Mouse (Mus musculus) neural tube, embryonic 15.5 days (tissue): ENCODE results near the gene Tbx3. TPM values are rescaled to one million over a fixed set of nuclear protein-coding genes. Genes with fewer than 3 reads are reported as not detected.

Experiments
- ATAC-seq: fragments of 200-750 bp; cut with Nextera tagmentation; 2 replicates; pipeline ENCODE4 v1.8.0; 2017; ENCODE audit warnings: mild to moderate bottlenecking, moderate TSS enrichment, moderate library complexity; ENCODE audit not compliant: low FRiP score
- H3K27ac ChIP-seq: fragments of 300-500 bp; sonication (generic); replicated peaks from 2 replicates; pipeline ENCODE4 v1.5.1; 2015; ENCODE audit warnings: mild to moderate bottlenecking, inconsistent platforms
- H3K27me3 ChIP-seq: fragments of 300-500 bp; sonication (generic); replicated peaks from 2 replicates; pipeline ENCODE4 v1.6.1; 2015; ENCODE audit warnings: inconsistent platforms
- H3K36me3 ChIP-seq: fragments of 300-500 bp; sonication (generic); 2 replicates; pipeline ENCODE4 v1.6.1; 2015; ENCODE audit warnings: inconsistent platforms
- H3K4me1 ChIP-seq: fragments of 300-500 bp; sonication (generic); 2 replicates; pipeline ENCODE4 v1.6.1; 2015; ENCODE audit warnings: inconsistent platforms
- H3K4me2 ChIP-seq: fragments of 300-500 bp; sonication (generic); 2 replicates; pipeline ENCODE4 v1.6.1; 2015; ENCODE audit warnings: inconsistent platforms, mild to moderate bottlenecking, moderate library complexity
- H3K4me3 ChIP-seq: fragments of 300-500 bp; sonication (generic); replicated peaks from 2 replicates; pipeline ENCODE4 v1.5.1; 2015; ENCODE audit warnings: mild to moderate bottlenecking, inconsistent platforms
- H3K9ac ChIP-seq: fragments of 300-500 bp; sonication (generic); replicated peaks from 2 replicates; pipeline ENCODE4 v1.6.1; 2015; ENCODE audit warnings: mild to moderate bottlenecking, inconsistent platforms
- H3K9me3 ChIP-seq: fragments of 300-500 bp; sonication (generic); replicated peaks from 2 replicates; pipeline ENCODE4 v1.6.1; 2016; ENCODE audit warnings: inconsistent platforms
- WGBS: fragments of 180-500 bp; shearing (Covaris S2); methylation state at CpG from one replicate; pipeline ENCODE4 v1.1.7; 2015; ENCODE audit warnings: mixed read lengths; 5-methylcytosine and 5-hydroxymethylcytosine counted together
- polyA plus RNA-seq: library from polyadenylated mRNA; unstranded; fragments of >200 nt; fragmentation: Nextera tagmentation; extraction: Ambion mirVana; gene quantifications from 2 replicates; pipeline ENCODE4 v1.2.1, GENCODE M21; 2015

Gene Tbx3
- polyA plus RNA-seq, 1 experiment from 2014 or later: 4.1 TPM

GRCm38 (mm10) chr5:119689501-119689900 is 19.0 kb downstream of the Tbx3 start:
- Histone ChIP-seq H3K4me1 (peaks cover 6% of the 10 kb centered on the region; the same call in 1 of the 2 replicates), H3K9me3 (no peaks in the 10 kb centered on the region), H3K9ac (no peak overlapping the region), H3K4me3 (no peak overlapping the region), H3K36me3 (no peaks in the 10 kb centered on the region), H3K27me3 (peaks cover 96% of the 10 kb centered on the region), H3K4me2 (no peak overlapping the region), H3K27ac (no peak overlapping the region)
- ATAC-seq: no peak
- WGBS: 39% methylated on average over 3 of the region's 3 CpGs

- WGBS: under 1% methylated on average over 13 of the region's 13 CpGs
- no peak overlapping the region for H3K27ac ChIP-seq
Observed at GRCm38 (mm10) chr5:119691075-119691474, 20.6 kb downstream of the Tbx3 start.

GRCm38 (mm10) chr5:119692425-119692824 is 22.0 kb downstream of the Tbx3 start:
- no peak for ATAC-seq
- Histone ChIP-seq H3K9me3 (no peaks in the 10 kb centered on the region), H3K4me2 (no peak overlapping the region), H3K36me3 (no peaks in the 10 kb centered on the region), H3K4me1 (no peaks in the 10 kb centered on the region), H3K27ac (no peak overlapping the region), H3K4me3 (no peak overlapping the region), H3K27me3 (peaks cover 94% of the 10 kb centered on the region), H3K9ac (no peak overlapping the region)
- WGBS: 34% methylated on average over 6 of the region's 6 CpGs

More at GRCm38 (mm10) chr5:119691075-119691474, 20.6 kb downstream of the Tbx3 start:
- Histone ChIP-seq H3K9ac (no peak overlapping the region), H3K4me3 (no peak overlapping the region), H3K27me3 (peaks cover 94% of the 10 kb centered on the region), H3K9me3 (no peaks in the 10 kb centered on the region), H3K36me3 (no peaks in the 10 kb centered on the region), H3K4me1 (peaks cover 2% of the 10 kb centered on the region; the same call in 1 of the 2 replicates), H3K4me2 (no peak overlapping the region)
- ATAC-seq: no peak

- H3K9ac ChIP-seq: no peak overlapping the region
- H3K27me3 ChIP-seq: peaks cover 86% of the 10 kb centered on the region
- no peak overlapping the region for H3K4me3 ChIP-seq
- no peaks in the 10 kb centered on the region for H3K4me1 ChIP-seq
- no peak for ATAC-seq
- H3K9me3 ChIP-seq: no peaks in the 10 kb centered on the region
- no peaks in the 10 kb centered on the region for H3K36me3 ChIP-seq
- no peak overlapping the region for H3K4me2 ChIP-seq
- H3K27ac ChIP-seq: no peak overlapping the region
- WGBS: 7% methylated on average over 8 of the region's 8 CpGs
Observed at GRCm38 (mm10) chr5:119694914-119695313, 24.4 kb downstream of the Tbx3 start.

GRCm38 (mm10) chr5:119703031-119703430 is 32.6 kb downstream of the Tbx3 start:
- no peak overlapping the region for H3K9ac ChIP-seq
- no peaks in the 10 kb centered on the region for H3K36me3 ChIP-seq
- no peak overlapping the region for H3K27ac ChIP-seq
- ATAC-seq: no peak
- no peak overlapping the region for H3K4me3 ChIP-seq
- WGBS: 76% methylated on average over 1 of the region's 1 CpGs
- H3K4me2 ChIP-seq: no peak overlapping the region
- H3K4me1 ChIP-seq: peaks cover 6% of the 10 kb centered on the region
- H3K9me3 ChIP-seq: no peaks in the 10 kb centered on the region
- peaks cover 69% of the 10 kb centered on the region for H3K27me3 ChIP-seq

GRCm38 (mm10) chr5:119704900-119705299 is 34.4 kb downstream of the Tbx3 start:
- Histone ChIP-seq H3K4me2 (no peak overlapping the region), H3K27me3 (peaks cover 74% of the 10 kb centered on the region)
- WGBS: 54% methylated on average over 7 of the region's 7 CpGs

GRCm38 (mm10) chr5:119706467-119706866 is 36.0 kb downstream of the Tbx3 start:
- Histone ChIP-seq H3K9me3 (no peaks in the 10 kb centered on the region), H3K36me3 (no peaks in the 10 kb centered on the region), H3K27me3 (peaks cover 83% of the 10 kb centered on the region), H3K4me3 (no peak overlapping the region; the same call in 1 of the 2 replicates), H3K4me1 (peaks cover 6% of the 10 kb centered on the region), H3K9ac (0 out of 2 replicates have a peak overlapping the region, but pooled peaks have one; percentile 6), H3K4me2 (peak overlapping the region; percentile 32), H3K27ac (no peak overlapping the region)
- under 1% methylated on average over 17 of the region's 17 CpGs for WGBS
- ATAC-seq: no peak

More at GRCm38 (mm10) chr5:119704900-119705299, 34.4 kb downstream of the Tbx3 start:
- Histone ChIP-seq H3K9me3 (no peaks in the 10 kb centered on the region), H3K4me1 (peaks cover 6% of the 10 kb centered on the region), H3K9ac (no peak overlapping the region), H3K27ac (no peak overlapping the region), H3K36me3 (no peaks in the 10 kb centered on the region), H3K4me3 (no peak overlapping the region)
- ATAC-seq: no peak

- Histone ChIP-seq H3K36me3 (no peaks in the 10 kb centered on the region), H3K9me3 (no peaks in the 10 kb centered on the region), H3K27ac (no peak overlapping the region), H3K9ac (no peak overlapping the region), H3K27me3 (peaks cover 82% of the 10 kb centered on the region), H3K4me3 (no peak overlapping the region), H3K4me2 (no peak overlapping the region), H3K4me1 (peaks cover 6% of the 10 kb centered on the region)
- 78% methylated on average over 14 of the region's 14 CpGs for WGBS
- ATAC-seq: no peak
Observed at GRCm38 (mm10) chr5:119708850-119709585, 38.5 kb downstream of the Tbx3 start.

- peaks cover 78% of the 10 kb centered on the region for H3K27me3 ChIP-seq
- no peaks in the 10 kb centered on the region for H3K36me3 ChIP-seq
- H3K4me2 ChIP-seq: peak overlapping the region; percentile 2; the same call in 1 of the 2 replicates
- no peaks in the 10 kb centered on the region for H3K9me3 ChIP-seq
- H3K4me1 ChIP-seq: peaks cover 6% of the 10 kb centered on the region
- no peak overlapping the region for H3K9ac ChIP-seq
- no peak for ATAC-seq
- 12% methylated on average over 18 of the region's 18 CpGs for WGBS
- no peak overlapping the region for H3K27ac ChIP-seq
- no peak overlapping the region for H3K4me3 ChIP-seq
Observed at GRCm38 (mm10) chr5:119709826-119710559, 39.5 kb downstream of the Tbx3 start.

- peaks cover 6% of the 10 kb centered on the region for H3K4me1 ChIP-seq
- H3K4me3 ChIP-seq: no peak overlapping the region
- 13% methylated on average over 7 of the region's 7 CpGs for WGBS
- H3K27me3 ChIP-seq: peaks cover 76% of the 10 kb centered on the region
- no peak overlapping the region for H3K9ac ChIP-seq
- no peak overlapping the region for H3K27ac ChIP-seq
- H3K9me3 ChIP-seq: no peaks in the 10 kb centered on the region
- ATAC-seq: no peak
- no peak overlapping the region for H3K4me2 ChIP-seq
- no peaks in the 10 kb centered on the region for H3K36me3 ChIP-seq
Observed at GRCm38 (mm10) chr5:119710756-119711155, 40.3 kb downstream of the Tbx3 start.

- H3K27me3 ChIP-seq: peaks cover 70% of the 10 kb centered on the region
- ATAC-seq: no peak
Observed at GRCm38 (mm10) chr5:119711626-119712025, 41.2 kb downstream of the Tbx3 start.

More at GRCm38 (mm10) chr5:119711626-119712025, 41.2 kb downstream of the Tbx3 start:
- H3K4me2 ChIP-seq: no peak overlapping the region
- H3K27ac ChIP-seq: no peak overlapping the region
- H3K4me1 ChIP-seq: peaks cover under 1% of the 10 kb centered on the region
- no peak overlapping the region for H3K4me3 ChIP-seq
- H3K9ac ChIP-seq: no peak overlapping the region
- no peaks in the 10 kb centered on the region for H3K36me3 ChIP-seq
- H3K9me3 ChIP-seq: no peaks in the 10 kb centered on the region
- WGBS: 86% methylated on average over 5 of the region's 5 CpGs
